Mouse (Mus musculus) myocyte (in vitro differentiated cells): ENCODE data around the gene C1s1.

ENCODE experiments used
- CEBPB ChIP-seq: IDR thresholded peaks from 2 replicates; pipeline ENCODE4 v1.6.1; 2011; ENCODE audit warnings: mild to moderate bottlenecking, moderate library complexity; ENCODE audit not compliant: poor library complexity, insufficient read depth, severe bottlenecking
- E2F4 ChIP-seq: IDR thresholded peaks from one replicate; pipeline ENCODE4 v1.6.1; 2011; ENCODE audit warnings: mild to moderate bottlenecking, control low read depth, moderate library complexity; ENCODE audit not compliant: insufficient read depth
- MAX ChIP-seq: IDR thresholded peaks from one replicate; pipeline ENCODE4 v1.6.1; 2011; ENCODE audit warnings: low read depth, mild to moderate bottlenecking, control low read depth
- MYOG ChIP-seq, 3 experiments: IDR thresholded peaks; one replicate each; pipeline ENCODE4 v1.6.1; 2011; ENCODE audit warnings: control low read depth in 2 of 3, low read depth in 2 of 3, mild to moderate bottlenecking in 2 of 3; ENCODE audit not compliant: insufficient read length in 2 of 3, control insufficient read depth in 1 of 3, insufficient read depth in 1 of 3
- POLR2A ChIP-seq: IDR thresholded peaks from one replicate; pipeline ENCODE4 v1.6.1; 2011; ENCODE audit warnings: low read depth, mild to moderate bottlenecking, control low read depth, moderate library complexity; ENCODE audit not compliant: insufficient read length
- TCF12 ChIP-seq: IDR thresholded peaks from one replicate; pipeline ENCODE4 v1.6.1; 2011; ENCODE audit warnings: mild to moderate bottlenecking, control low read depth; ENCODE audit not compliant: poor library complexity, insufficient read depth, severe bottlenecking

DNA sequence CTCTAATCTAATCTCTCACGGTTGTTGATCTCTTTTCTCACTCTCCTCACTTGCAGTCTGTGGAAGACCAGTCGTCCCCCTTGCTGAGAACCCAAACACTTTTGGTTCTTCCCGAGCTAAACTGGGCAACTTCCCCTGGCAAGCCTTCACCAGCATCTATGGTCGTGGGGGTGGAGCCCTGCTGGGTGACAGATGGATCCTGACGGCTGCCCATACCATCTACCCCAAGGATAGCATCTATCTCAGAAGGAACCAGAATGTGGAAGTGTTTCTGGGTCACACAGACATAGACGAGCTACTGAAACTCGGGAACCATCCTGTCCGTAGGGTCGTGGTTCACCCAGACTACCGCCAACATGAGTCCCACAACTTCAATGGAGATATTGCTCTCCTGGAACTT, 33.9 kb downstream of the C1s1 start:
- TF ChIP-seq TCF12 (no peak), POLR2A (no peak), CEBPB (no peak), MAX (no peak), E2F4 (no peak), MYOG (IDR thresholded peaks at IDR 0.05; ENCODE audit: control insufficient read depth in 1 of 3, insufficient read depth in 1 of 3, insufficient read length in 2 of 3, low read depth in 2 of 3) (no peak)
